Mouse (Mus musculus) stomach, embryonic 15.5 days (tissue): ENCODE data around the gene Pnpla2. TPM values are rescaled to one million over a fixed set of nuclear protein-coding genes. Genes with fewer than 3 reads are reported as not detected.

Source experiments
- ATAC-seq: fragments of 200-750 bp; cut with Nextera tagmentation; 2 replicates; pipeline ENCODE4 v1.8.0; 2017; ENCODE audit warnings: low read depth, moderate number of reproducible peaks, moderate TSS enrichment; ENCODE audit not compliant: insufficient read depth, low FRiP score
- H3K27ac ChIP-seq: fragments of 300-500 bp; sonication (generic); 2 replicates; pipeline ENCODE4 v1.5.1; 2015; ENCODE audit warnings: mild to moderate bottlenecking, inconsistent platforms
- H3K27me3 ChIP-seq: fragments of 300-500 bp; sonication (generic); replicated peaks from 2 replicates; pipeline ENCODE4 v1.6.1; 2015; ENCODE audit warnings: inconsistent platforms
- H3K36me3 ChIP-seq: fragments of 300-500 bp; sonication (generic); 2 replicates; pipeline ENCODE4 v1.6.1; 2015; ENCODE audit warnings: inconsistent platforms
- H3K4me1 ChIP-seq: fragments of 300-500 bp; sonication (generic); 2 replicates; pipeline ENCODE4 v1.6.1; 2015; ENCODE audit warnings: inconsistent platforms
- H3K4me2 ChIP-seq: fragments of 300-500 bp; sonication (generic); 2 replicates; pipeline ENCODE4 v1.6.1; 2015; ENCODE audit warnings: mild to moderate bottlenecking, inconsistent platforms
- H3K4me3 ChIP-seq: fragments of 300-500 bp; sonication (generic); replicated peaks from 2 replicates; pipeline ENCODE4 v1.5.1; 2015; ENCODE audit warnings: inconsistent platforms
- H3K9ac ChIP-seq: fragments of 300-500 bp; sonication (generic); 2 replicates; pipeline ENCODE4 v1.6.1; 2015; ENCODE audit warnings: inconsistent platforms
- H3K9me3 ChIP-seq: fragments of 300-500 bp; sonication (generic); 2 replicates; pipeline ENCODE4 v1.6.1; 2016; ENCODE audit warnings: inconsistent platforms
- WGBS: fragments of 180-500 bp; shearing (Covaris S2); methylation state at CpG from one replicate; pipeline ENCODE4 v1.1.7; 2015; 5-methylcytosine and 5-hydroxymethylcytosine counted together
- polyA plus RNA-seq: library from polyadenylated mRNA; unstranded; fragments of >200 nt; fragmentation: Nextera tagmentation; extraction: Ambion mirVana; gene quantifications from 2 replicates; pipeline ENCODE4 v1.2.1, GENCODE M21; 2015

Pnpla2 gene
- polyA plus RNA-seq, 1 experiment from 2014 or later: 33.5 TPM

GRCm38 (mm10) chr7:141420030-141420702 is 34.8 kb upstream of the Pnpla2 start:
- H3K27ac ChIP-seq: no peak overlapping the region
- WGBS: 71% methylated on average over 9 of the region's 9 CpGs
- H3K9me3 ChIP-seq: no peaks in the 10 kb centered on the region
- H3K4me3 ChIP-seq: no peak overlapping the region
- H3K27me3 ChIP-seq: no peaks in the 10 kb centered on the region
- no peak overlapping the region for H3K4me2 ChIP-seq
- no peaks in the 10 kb centered on the region for H3K36me3 ChIP-seq
- H3K9ac ChIP-seq: no peak overlapping the region
- H3K4me1 ChIP-seq: no peaks in the 10 kb centered on the region
- no peak for ATAC-seq

DNA sequence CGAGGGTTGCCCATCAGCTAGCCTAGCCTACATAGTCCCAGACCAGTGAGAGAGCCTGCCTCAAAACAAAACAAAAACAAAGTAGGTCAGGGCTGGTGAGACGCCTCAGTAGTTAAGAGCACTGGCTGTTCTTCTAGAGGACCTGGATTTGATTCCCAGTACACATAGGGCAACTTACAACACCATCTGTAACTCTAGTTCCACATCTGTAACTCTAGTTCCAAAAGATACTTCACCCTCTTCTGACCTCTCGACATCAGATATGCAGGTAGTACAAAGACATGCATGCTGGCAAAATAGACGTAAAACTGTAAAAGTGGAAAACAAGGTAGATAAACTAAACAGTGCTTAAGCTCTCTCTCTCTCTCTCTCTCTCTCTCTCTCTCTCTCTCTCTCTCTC is 31.2 kb upstream of the Pnpla2 start:
- 72% methylated on average over 4 of the region's 4 CpGs for WGBS
- Histone ChIP-seq H3K9me3 (no peaks in the 10 kb centered on the region), H3K36me3 (no peaks in the 10 kb centered on the region), H3K4me3 (no peak overlapping the region), H3K4me2 (no peak overlapping the region), H3K27ac (no peak overlapping the region), H3K4me1 (0 out of 2 replicates have a peak, but pooled peaks cover under 1% of the 10 kb centered on the region), H3K27me3 (no peaks in the 10 kb centered on the region), H3K9ac (no peak overlapping the region)
- ATAC-seq: no peak

- no peak overlapping the region for H3K4me2 ChIP-seq
- WGBS: 77% methylated on average over 12 of the region's 12 CpGs
- peaks cover 9% of the 10 kb centered on the region for H3K36me3 ChIP-seq
- peaks cover 17% of the 10 kb centered on the region for H3K4me1 ChIP-seq
- no peak overlapping the region for H3K9ac ChIP-seq
- no peak overlapping the region for H3K27ac ChIP-seq
- H3K9me3 ChIP-seq: no peaks in the 10 kb centered on the region
- H3K4me3 ChIP-seq: no peak overlapping the region
- H3K27me3 ChIP-seq: no peaks in the 10 kb centered on the region
- ATAC-seq: no peak
These were observed 27.9 kb upstream of the Pnpla2 start for GRCm38 (mm10) chr7:141426948-141427730.

DNA sequence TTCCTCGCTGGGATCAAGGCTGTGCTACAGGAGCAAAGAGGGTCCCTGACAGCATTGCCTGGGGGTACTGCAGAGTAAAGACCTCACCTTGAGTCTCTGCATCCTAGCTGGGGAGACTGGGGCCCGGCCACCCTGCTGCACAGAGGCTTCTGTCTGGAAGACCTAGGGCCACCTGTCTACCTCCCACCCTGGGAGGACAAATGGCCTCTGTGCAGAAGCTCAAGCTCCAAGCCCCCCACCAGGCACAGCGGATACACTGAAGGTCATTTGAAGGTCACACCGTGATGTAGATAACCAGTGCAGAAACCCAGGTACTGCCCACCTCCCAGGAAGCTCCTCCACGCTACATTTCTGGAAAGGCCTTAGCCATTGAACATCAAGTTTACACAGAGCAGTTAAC is 26.3 kb upstream of the Pnpla2 start:
- Histone ChIP-seq H3K4me1 (peaks cover 22% of the 10 kb centered on the region), H3K4me2 (no peak overlapping the region; the same call in 1 of the 2 replicates), H3K27ac (no peak overlapping the region), H3K4me3 (no peak overlapping the region), H3K9ac (no peak overlapping the region), H3K27me3 (no peaks in the 10 kb centered on the region), H3K9me3 (no peaks in the 10 kb centered on the region), H3K36me3 (peaks cover 9% of the 10 kb centered on the region)
- WGBS: 39% methylated on average over 5 of the region's 5 CpGs
- ATAC-seq: no peak

DNA sequence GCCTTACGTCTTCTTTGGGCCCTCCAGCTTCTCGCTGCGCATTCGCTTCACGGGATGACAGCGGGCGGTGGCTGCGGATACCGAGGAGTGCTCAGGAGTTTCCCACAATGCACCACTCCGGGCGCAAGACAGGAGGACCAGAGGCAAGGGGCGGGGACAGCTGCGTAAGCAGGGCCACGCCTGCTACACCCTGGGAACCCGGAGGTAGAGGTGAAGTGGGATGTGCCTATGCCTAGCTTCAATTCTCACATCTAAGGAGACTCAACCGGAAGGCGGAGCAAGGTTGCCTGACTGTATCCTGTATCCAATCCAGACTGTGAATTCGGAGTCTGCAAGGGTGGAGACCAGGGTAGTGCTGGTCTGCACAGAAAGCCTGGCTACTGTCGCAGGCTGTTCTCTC is 25.7 kb upstream of the Pnpla2 start, which contains the start of gene Cend1:
Gene Cend1 (minus strand): TSS at position 182 of the 400 bp plus-strand sequence.
- ATAC-seq: peak; percentile 70

GRCm38 (mm10) chr7:141429840-141430584 is 25.0 kb upstream of the Pnpla2 start:
- 53% methylated on average over 9 of the region's 9 CpGs for WGBS
- Histone ChIP-seq H3K9ac (no peak overlapping the region), H3K4me2 (peak overlapping the region; percentile 34), H3K9me3 (no peaks in the 10 kb centered on the region), H3K4me1 (peaks cover 35% of the 10 kb centered on the region), H3K4me3 (no peak overlapping the region), H3K27ac (no peak overlapping the region), H3K27me3 (no peaks in the 10 kb centered on the region), H3K36me3 (peaks cover 9% of the 10 kb centered on the region)
- no peak for ATAC-seq

More for the DNA sequence above, 25.7 kb upstream of the Pnpla2 start, which contains the start of gene Cend1:
- Histone ChIP-seq H3K9me3 (no peaks in the 10 kb centered on the region), H3K4me2 (peak within 1 kb of the TSS; percentile 34), H3K27ac (no peak within 1 kb of the TSS), H3K36me3 (peaks cover 9% of the 10 kb centered on the region), H3K9ac (no peak within 1 kb of the TSS), H3K4me3 (0 out of 2 replicates have a peak within 1 kb of the TSS, but pooled peaks have one; percentile 12), H3K4me1 (peaks cover 28% of the 10 kb centered on the region), H3K27me3 (no peaks in the 10 kb centered on the region)
- 4% methylated on average over 19 of the region's 19 CpGs for WGBS

GRCm38 (mm10) chr7:141430585-141431240 is 24.3 kb upstream of the Pnpla2 start:
- H3K27me3 ChIP-seq: no peaks in the 10 kb centered on the region
- no peak overlapping the region for H3K27ac ChIP-seq
- H3K9me3 ChIP-seq: no peaks in the 10 kb centered on the region
- no peak overlapping the region for H3K9ac ChIP-seq
- no peak for ATAC-seq
- 91% methylated on average over 9 of the region's 9 CpGs for WGBS
- H3K36me3 ChIP-seq: peaks cover 9% of the 10 kb centered on the region
- H3K4me1 ChIP-seq: peaks cover 41% of the 10 kb centered on the region
- no peak overlapping the region for H3K4me2 ChIP-seq
- H3K4me3 ChIP-seq: no peak overlapping the region

- Histone ChIP-seq H3K9ac (no peak overlapping the region), H3K36me3 (peaks cover 9% of the 10 kb centered on the region), H3K4me3 (no peak overlapping the region), H3K27me3 (no peaks in the 10 kb centered on the region), H3K9me3 (no peaks in the 10 kb centered on the region), H3K4me1 (peaks cover 50% of the 10 kb centered on the region), H3K4me2 (no peak overlapping the region), H3K27ac (no peak overlapping the region)
- 93% methylated on average over 19 of the region's 19 CpGs for WGBS
- no peak for ATAC-seq
These were observed 23.4 kb upstream of the Pnpla2 start for GRCm38 (mm10) chr7:141431434-141432185.

DNA sequence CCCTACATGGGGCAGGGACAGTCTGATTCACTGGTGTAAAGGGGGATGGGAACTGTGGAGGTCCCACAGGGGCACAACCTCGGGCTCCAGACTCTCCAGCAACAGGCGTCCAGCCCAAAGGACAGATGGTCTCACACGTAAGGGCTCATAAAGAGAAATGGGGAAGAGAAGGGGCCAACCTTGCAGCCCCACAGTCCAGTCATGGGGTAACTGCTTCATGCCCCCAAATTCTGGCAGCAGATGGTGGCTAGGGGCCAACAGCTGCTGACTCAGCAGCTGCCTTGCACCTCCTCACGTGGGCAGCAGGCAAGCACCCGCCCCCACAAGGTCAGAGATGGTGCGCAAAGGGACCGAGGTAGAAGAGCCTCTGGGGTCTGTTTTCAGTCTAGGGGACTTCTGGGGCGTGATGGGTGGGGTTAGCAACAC is 22.8 kb upstream of the Pnpla2 start:
- Histone ChIP-seq H3K36me3 (peaks cover 9% of the 10 kb centered on the region), H3K27ac (no peak overlapping the region), H3K9me3 (no peaks in the 10 kb centered on the region), H3K27me3 (no peaks in the 10 kb centered on the region), H3K4me3 (no peak overlapping the region), H3K9ac (no peak overlapping the region), H3K4me1 (peaks cover 54% of the 10 kb centered on the region), H3K4me2 (no peak overlapping the region)
- 80% methylated on average over 8 of the region's 8 CpGs for WGBS
- ATAC-seq: no peak

- Histone ChIP-seq H3K4me2 (no peak overlapping the region), H3K27ac (no peak overlapping the region), H3K9me3 (no peaks in the 10 kb centered on the region), H3K4me1 (peaks cover 58% of the 10 kb centered on the region), H3K27me3 (no peaks in the 10 kb centered on the region), H3K4me3 (no peak overlapping the region), H3K9ac (no peak overlapping the region), H3K36me3 (peaks cover 9% of the 10 kb centered on the region)
- WGBS: 85% methylated on average over 6 of the region's 6 CpGs
- ATAC-seq: no peak
These were observed 22.1 kb upstream of the Pnpla2 start for GRCm38 (mm10) chr7:141432741-141433516.
